Mouse (Mus musculus) C2C12 (cell line): ENCODE measurements around the gene Arpc3.

Experiments
- CEBPB ChIP-seq: IDR thresholded peaks from one replicate; pipeline ENCODE4 v1.6.1; 2011; ENCODE audit warnings: low read depth, mild to moderate bottlenecking, control low read depth, moderate library complexity
- CTCF ChIP-seq: IDR thresholded peaks from one replicate; pipeline ENCODE4 v1.5.1; 2011; ENCODE audit not compliant: control insufficient read depth, insufficient read depth, insufficient read length
- MAX ChIP-seq: IDR thresholded peaks from one replicate; pipeline ENCODE4 v1.6.1; 2011; ENCODE audit warnings: mild to moderate bottlenecking, control low read depth
- MYOG ChIP-seq: IDR thresholded peaks from one replicate; pipeline ENCODE4 v1.6.1; 2011; ENCODE audit not compliant: control insufficient read depth, insufficient read length; ENCODE audit errors: extremely low read depth
- USF1 ChIP-seq: IDR thresholded peaks from one replicate; pipeline ENCODE4 v1.6.1; 2011; ENCODE audit warnings: low read depth, mild to moderate bottlenecking, control low read depth, moderate library complexity

- TF ChIP-seq CTCF (no peak), CEBPB (no peak), MAX (no peak), MYOG (no peak), USF1 (no peak)
These were observed 13.5 kb upstream of the Arpc3 start for GRCm38 (mm10) chr5:122378171-122378570.
